Mouse (Mus musculus): ENCODE data around the gene Tbc1d16.
A peak's percentile ranks its signal among the peaks of the same experiment; 100 is the strongest.

The Tbc1d16 gene

GRCm38 (mm10) chr11:119143376-119144002, 84.8 kb downstream of the Tbc1d16 start:
- DNase-seq: no peak

DNA sequence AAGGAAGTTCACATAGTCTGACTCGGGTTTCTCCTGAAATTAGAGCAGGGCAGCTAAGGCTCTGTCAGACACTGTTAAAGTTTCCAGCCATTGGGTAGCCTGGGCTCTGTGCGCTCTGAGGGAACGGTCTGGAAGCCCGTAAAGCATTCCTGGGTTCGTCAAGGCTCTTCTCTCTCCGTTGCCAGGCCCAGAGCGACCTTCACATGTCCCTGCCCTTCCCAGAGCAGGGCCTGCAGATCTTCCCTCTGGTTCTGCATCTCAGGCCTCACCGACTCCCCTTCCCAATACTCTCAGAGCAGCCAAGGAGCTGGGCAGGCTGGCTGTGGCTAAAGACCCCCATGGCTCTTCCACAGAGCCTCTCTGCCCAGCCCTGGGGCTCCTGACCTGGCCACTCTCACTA, 85.7 kb downstream of the Tbc1d16 start:
- DNase-seq: no peak

- no peak for DNase-seq
These were observed 89.3 kb downstream of the Tbc1d16 start for GRCm38 (mm10) chr11:119139026-119139425.

- no peak for DNase-seq
These were observed 90.1 kb downstream of the Tbc1d16 start for GRCm38 (mm10) chr11:119138205-119138604.

GRCm38 (mm10) chr11:119134586-119134985, 93.7 kb downstream of the Tbc1d16 start:
- no peak for DNase-seq

DNA sequence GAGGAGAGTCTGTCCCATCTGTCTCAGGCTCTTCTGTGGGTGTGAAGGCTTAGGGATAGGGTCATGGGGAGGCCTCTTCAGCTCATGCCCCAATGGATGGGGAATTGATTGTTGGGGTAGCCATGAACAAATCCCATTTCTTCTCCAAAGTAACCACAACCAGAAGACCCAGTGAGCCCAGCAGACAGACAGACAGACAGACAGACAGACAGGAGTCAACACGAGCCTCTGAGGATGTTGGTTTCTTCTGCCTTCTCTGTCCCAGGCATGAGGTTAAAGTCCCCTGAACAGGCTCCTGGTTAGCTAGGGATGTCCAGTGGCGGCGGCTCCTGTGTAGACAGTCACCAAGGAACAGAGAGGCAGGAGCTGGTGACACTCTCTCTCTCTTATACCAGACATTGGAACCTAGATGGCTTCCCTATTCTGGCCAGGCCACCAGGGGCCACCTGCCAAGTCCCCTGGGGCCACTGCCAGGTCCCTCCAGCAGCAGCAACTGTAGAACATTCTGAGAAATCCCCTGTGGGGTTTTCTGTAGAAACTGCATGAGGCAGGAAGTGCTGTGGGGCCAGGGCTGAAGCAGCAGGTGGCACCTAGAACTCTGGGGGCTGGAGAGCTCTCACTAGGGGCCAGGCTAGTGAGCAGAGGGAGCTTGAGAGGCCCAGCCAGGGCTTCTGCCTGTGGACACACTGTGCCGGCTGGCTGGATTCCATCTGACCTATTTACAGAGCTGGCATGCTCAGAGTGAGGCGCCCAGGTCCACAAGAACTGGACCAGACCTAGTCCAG, 94.7 kb downstream of the Tbc1d16 start:
- peak; percentile 87 to 92 for DNase-seq

DNA sequence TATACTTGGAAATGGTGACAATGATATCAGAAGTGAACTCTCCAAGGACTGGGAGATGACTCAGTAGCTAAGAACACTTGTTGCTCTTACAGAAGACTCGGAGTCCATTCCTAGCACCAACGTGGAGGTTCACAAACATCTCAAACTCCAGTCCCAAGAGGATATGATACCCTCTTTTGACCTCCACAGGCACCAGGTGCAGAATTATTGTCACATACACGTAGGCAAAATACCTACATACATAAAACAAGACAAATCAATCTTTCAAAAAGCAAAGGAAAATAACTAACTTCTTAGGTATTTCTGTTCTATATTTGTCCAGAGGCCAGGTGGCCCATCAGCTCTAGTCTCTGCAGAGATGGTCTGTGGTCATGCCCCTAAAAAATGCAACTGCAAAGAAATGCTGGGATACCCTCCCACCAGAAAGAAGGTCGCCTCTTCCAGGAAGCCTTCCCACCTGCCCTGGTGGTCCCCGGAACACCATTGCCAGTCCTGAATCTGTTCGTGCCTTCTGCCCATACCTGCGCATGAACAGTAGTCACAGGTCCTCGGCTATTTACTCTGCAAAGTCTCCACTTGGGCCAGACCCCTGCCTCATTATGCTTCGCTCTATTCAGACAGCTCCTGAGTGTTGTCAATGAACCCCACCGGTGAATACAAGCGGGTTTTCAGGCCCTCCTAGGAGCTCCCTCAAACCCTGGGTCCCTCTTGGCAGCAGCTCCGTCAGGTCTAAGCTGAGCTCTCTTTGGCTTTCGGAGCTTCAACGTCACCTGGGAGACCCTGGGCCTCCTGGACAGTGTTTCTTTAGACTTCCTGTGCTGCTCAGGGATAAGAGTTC, 95.9 kb downstream of the Tbc1d16 start:
- no peak for DNase-seq

DNA sequence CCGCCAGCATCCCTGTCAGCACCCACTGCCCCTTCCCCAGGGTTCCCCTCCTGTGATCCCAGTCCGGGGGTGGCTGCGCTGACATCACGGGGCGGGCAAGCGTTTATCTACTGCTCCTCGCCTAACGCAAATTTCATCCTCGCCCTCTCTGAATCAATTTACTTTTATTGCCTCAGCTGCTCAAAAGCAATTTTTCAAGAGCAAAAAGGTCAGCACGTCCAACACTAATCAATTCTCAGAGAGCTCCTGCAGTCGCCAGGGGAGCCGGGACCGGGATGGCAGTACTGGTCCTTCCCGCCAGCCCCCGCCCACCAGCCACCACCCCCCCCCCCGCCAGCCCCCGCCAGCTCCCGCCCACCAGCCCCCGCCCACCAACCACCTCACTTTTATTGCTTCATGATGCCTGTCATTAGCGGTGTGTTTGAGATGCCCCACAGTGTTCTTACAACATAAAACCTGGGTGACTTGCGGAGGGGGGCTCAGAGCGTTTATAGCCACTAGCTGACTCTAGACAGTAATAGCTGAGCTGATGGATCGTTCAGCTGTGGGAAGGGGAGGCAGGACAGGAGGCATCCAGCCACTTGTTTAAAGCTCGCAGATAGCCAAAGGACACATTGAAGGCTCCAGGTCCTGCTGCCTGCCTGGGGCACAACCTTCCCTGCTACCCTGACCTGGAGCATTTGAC, 98.1 kb downstream of the Tbc1d16 start:
- DNase-seq: no peak

DNA sequence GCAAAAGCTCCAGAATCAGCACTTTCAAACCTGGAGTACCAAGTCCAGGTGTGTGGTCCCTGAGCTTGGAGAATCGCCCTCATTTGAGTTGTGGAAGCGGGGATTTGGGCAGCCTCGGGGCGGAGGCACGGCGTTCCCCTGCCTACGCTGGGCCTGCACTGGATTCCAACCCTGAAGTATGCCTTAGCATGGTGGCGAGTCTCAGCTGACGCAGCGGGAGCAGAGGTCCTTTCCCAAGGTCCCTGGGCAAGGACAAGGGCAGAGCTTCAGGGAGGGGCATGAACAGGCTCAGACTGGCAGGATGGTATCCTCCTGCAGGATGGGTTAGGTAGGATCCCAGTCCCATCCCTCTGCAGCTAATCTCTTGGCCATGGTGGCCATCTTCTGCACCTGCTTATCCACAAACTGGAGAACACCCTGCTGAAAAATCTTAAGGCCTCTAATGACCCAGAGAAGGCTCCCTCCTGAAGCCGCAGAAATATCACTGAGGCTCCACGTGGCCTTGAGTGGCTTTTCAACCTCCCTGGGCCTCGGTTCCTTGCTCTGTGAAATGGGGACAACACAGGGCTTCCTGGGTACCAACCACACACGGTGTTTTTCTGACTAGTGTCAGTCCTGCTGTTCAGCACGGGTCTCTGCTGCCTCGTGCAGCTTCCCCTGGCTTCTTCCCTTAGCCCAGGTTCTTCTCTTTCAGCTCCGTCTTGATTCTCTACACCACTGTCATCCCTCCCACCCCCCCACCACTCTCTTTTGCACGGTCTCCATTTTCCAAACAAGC, 98.8 kb downstream of the Tbc1d16 start:
- peak; percentile 28 to 74 for DNase-seq

- DNase-seq: no peak
These were observed 99.5 kb downstream of the Tbc1d16 start for GRCm38 (mm10) chr11:119128668-119129280.

GRCm38 (mm10) chr11:119127686-119128473, 100.4 kb downstream of the Tbc1d16 start:
- peak; percentile 94 to 97 for DNase-seq

DNA sequence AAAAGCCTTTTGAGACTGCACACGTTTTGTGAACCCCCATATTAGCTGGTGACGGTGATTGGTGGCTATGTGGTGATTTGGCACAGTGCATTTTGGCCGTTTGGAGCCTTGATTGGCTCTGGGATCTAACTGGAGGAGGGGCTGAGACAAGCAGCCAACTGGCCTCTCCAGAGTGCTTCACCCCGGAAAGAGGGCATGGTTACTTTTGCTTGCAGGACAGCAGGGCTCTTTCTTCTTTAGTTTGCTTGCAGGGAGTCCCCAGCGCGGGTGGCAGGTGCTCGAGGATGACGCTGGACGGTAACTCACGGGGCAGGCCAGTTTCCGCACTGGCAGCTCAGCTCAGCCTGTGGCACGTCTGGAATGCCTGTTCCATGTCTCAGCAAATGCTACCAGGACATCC, 101.2 kb downstream of the Tbc1d16 start:
- DNase-seq: peak; percentile 49 to 72

GRCm38 (mm10) chr11:119125929-119126861, 102.1 kb downstream of the Tbc1d16 start:
- DNase-seq: peak; percentile 93 to 99

GRCm38 (mm10) chr11:119124536-119124935, 103.8 kb downstream of the Tbc1d16 start:
- DNase-seq: no peak

GRCm38 (mm10) chr11:119123522-119124319, 104.6 kb downstream of the Tbc1d16 start:
- no peak for DNase-seq

DNA sequence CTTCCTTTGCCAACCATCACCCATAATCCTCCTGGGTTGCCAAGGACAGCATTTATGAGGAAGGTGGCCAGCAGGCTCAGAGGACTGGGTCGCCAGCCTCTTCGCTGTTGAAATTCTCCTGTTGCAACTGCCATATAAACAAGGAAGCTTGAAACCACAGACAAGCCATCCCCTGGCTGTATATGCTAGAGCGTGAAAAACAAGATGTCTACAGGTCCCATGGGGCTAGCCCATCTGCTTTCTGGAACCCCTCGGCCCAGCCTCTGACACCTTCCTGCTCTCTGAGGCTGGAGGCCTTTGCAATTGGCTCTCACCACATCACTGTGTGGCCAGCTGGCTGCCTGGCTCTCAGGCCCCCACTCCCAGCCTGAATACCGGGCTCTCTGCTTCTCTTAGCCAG, 105.9 kb downstream of the Tbc1d16 start:
- DNase-seq: no peak

GRCm38 (mm10) chr11:119118905-119119304, 109.4 kb downstream of the Tbc1d16 start:
- DNase-seq: no peak

DNA sequence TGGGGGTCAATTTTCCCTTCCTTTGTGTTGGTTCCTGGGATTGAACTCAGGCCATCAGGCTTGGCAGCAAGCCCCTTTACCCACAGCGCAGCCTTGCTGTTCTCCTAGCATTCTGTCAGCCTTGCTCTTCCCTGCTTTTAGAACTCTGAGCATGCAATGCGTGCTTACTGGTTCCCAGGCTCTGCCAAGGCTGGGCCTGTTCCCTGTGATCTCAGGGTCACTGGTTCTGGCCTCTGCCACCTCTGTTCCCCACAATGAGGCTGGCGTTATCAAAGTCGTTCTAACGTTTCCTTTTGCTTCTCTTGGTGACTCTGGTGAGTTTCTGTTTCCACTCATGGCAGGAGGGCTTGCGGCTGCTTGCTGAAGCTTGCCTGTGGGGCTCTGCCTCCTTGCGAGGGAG, 110.4 kb downstream of the Tbc1d16 start:
- DNase-seq: no peak

DNA sequence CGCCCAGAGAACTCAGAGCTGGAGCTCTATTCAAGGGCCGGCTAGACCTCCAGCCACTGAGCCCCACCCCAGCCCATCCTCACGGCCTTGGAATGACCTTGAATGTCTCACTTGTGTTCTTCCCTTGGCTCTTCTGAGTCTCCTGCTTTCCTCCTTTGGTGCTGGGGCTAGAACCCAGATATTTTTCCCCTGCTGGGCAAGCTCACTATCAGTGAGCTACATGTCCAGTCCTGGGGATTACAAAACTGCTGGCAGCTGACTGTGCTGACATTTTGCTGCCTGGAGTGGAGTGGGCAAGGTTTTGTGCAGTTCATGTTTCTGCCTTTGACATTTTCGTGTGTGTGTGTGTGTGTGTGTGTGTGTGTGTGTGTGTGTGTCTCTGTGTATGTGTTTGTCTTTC, 111.3 kb downstream of the Tbc1d16 start:
- no peak for DNase-seq

Data from kidney, postnatal 25 days (tissue).